Mouse (Mus musculus) olfactory bulb, adult 2 months (tissue): Measurements from ENCODE around the gene Gabrr2.

ENCODE experiments used
- CTCF ChIP-seq: fragments of 200-500 bp; IDR thresholded peaks from 2 replicates; pipeline ENCODE4 v1.5.1; 2012; ENCODE audit warnings: low read depth, mild to moderate bottlenecking, low read length, moderate library complexity; ENCODE audit not compliant: insufficient read depth
- POLR2A ChIP-seq: fragments of 200-500 bp; IDR thresholded peaks from 2 replicates; pipeline ENCODE4 v1.6.1; 2012; ENCODE audit warnings: mild to moderate bottlenecking, low read depth, low read length, moderate library complexity; ENCODE audit not compliant: insufficient read depth

GRCm38 (mm10) chr4:33052650-33053049, 10.1 kb upstream of the Gabrr2 start:
- no peak for TF ChIP-seq POLR2A
- no peak for TF ChIP-seq CTCF
